Mouse (Mus musculus): ENCODE results near the gene Phkg2.
A peak's percentile ranks its signal among the peaks of the same experiment; 100 is the strongest.
"Not testable (repeated sequence)": the region's sequence is repeated elsewhere in the genome, so short reads cannot be mapped to it uniquely, and the experiment has no call there.

Phkg2 gene

GRCm38 (mm10) chr7:127602903-127603302, 29.8 kb downstream of the Phkg2 start:
- no peak for DNase-seq (ENCODE audit: low spot score in 2 of 2)

GRCm38 (mm10) chr7:127604256-127604655, 31.1 kb downstream of the Phkg2 start:
- no peak for DNase-seq (ENCODE audit: low spot score in 2 of 2)

- no peak for DNase-seq (ENCODE audit: low spot score in 2 of 2)
Observed at GRCm38 (mm10) chr7:127607150-127607549, 34.0 kb downstream of the Phkg2 start.

DNA sequence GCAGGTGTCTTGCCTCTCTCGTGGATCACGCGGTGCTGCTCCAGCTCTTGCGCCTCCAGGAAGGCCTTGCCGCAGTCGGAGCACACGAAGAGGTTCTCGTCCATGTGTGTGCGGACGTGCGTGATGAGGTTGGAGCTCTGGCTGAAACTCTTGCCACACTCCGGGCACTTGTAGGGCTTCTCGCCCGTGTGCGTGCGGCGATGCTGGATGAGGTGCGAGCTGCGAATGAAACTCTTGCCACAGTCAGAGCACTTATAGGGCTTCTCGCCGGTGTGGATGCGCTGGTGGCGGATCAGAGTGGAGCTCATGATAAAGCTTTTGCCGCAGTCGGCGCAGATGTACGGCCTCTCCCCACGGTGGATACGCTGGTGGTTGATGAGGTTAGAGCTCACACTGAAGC, 37.9 kb downstream of the Phkg2 start:
- no peak for DNase-seq (ENCODE audit: low spot score in 2 of 2)

DNA sequence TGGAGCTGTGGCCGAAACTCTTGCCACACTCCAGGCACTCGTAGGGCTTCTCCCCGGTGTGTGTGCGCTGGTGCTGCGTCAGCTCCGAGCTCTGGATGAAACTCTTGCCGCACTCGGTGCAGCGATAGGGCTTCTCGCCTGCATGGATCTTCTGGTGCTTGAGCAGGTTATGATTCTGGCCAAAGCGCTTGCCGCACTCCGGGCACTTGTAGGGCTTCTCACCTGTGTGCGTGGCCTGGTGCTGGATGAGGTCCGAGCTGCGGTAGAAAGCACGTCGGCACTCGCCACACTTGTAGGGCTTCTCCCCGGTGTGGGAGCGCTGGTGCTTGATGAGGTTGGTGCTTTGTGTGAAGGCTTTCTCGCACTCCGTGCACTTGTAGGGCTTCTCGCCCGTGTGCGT, 38.4 kb downstream of the Phkg2 start:
- no peak for DNase-seq (ENCODE audit: low spot score in 2 of 2)

- no peak for DNase-seq (ENCODE audit: low spot score in 2 of 2)
Observed at GRCm38 (mm10) chr7:127613501-127613900, 40.4 kb downstream of the Phkg2 start.

DNA sequence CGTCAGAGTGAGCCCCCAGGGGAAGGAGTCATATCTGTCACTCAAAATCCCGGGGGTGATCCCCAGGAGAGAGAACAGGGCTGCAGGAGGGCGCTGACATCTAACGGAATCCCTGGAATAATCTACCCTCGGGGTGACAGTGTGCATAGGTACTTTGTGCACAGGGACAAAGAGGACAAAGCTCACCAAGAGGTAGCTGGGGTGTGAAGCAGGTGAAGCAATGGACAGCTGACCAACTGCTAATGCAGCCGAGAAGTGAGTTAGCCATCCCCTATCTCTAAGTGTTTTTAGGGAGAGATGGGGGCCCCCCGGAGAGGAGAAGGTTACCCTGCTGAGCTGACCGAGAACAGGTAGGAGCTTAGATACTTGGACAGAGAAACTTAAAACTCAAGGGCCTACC, 41.0 kb downstream of the Phkg2 start:
- DNase-seq (ENCODE audit: low spot score in 2 of 2): no peak

DNA sequence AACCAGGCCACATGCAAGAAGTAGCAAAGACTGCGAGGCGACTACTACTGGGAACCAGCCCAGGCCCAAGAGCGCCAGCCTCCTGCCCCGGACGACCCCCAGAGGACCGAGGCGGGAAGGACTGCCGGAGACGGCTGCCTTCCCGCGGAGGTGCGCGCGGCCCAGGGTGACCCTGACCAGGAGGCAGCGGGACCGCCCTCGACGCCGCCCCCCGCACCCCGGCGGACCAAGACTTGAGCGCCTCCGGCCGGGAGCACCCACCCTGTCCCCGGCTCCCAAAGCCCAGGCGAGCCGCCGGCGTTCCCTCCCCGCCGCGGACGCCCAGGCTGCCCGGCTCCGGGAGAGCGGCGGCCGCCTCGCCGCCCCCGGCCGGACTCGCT, 41.4 kb downstream of the Phkg2 start:
- peak in 1 of 2 experiments; percentile 38 for DNase-seq (ENCODE audit: low spot score in 2 of 2)

DNA sequence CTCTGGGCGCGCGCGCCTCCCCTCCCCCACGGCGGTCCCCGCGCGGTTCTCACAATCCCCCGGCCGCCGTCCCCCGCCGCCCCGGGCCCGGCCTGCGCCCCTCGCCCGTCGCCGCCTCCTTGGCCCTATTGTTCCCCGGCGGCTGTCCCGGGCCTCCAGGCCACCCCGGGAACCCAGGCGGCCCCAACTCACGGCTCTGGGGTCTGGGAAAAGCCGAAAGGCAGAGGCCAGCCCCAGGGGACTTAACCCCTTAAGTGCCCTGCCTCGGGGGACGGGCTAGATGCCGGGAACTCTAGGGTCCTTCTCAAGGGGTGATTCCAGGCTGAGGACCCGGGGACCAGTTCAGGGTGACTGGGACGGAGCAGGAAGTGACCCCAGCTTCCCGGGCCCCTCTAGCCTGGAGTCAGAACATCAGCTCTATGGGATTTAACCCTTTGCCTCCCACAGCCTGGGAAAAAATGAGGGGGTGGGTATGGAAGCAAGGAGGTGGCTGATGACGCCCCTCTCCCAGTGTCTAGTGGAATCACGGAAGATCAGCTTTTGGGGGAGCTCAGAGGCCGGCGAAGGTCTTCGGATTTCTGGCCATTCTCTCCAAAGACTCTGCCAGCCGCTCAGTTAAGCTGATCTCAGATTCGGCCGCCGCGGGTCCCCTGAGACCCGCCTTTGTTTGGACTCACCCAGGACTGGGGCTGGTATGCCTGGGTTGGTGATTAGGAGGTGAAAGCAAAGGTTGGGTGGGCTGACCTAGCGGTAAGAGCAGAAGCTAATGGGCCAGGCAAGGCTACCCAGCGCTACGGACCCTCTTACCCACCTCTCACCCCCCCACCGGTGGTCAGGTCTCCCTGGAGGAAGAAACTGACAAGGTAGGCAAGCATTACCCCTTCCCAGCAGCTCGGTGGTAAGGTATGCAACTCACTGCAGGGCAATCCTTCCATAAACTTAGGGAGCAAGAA, 42.0 kb downstream of the Phkg2 start, which contains the start of gene Zfp629:
Gene Zfp629 (minus strand): TSS at position 907 of the 953 bp plus-strand sequence.
- peak; percentile 75 to 76 for DNase-seq (ENCODE audit: low spot score in 2 of 2)

DNA sequence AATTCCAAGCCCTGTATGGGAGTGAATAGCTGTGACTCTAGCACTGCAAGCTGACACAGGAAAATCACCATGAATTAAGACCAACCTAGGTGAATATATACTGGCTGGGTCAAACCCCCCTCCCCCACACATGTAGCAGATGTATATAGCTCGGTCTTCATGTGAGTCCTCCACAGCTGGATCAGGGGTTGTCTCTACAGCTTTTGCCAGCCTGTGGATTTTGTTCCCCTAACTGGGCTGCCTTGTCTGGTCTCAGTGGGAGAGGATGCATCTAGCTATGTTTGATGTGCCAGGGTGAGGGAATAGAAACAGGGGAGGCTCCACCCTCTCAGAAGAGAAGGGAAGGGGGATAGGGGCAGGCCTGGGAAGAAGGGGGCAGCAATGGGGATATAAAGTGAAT, 43.2 kb downstream of the Phkg2 start:
- no peak for DNase-seq (ENCODE audit: low spot score in 2 of 2)

DNA sequence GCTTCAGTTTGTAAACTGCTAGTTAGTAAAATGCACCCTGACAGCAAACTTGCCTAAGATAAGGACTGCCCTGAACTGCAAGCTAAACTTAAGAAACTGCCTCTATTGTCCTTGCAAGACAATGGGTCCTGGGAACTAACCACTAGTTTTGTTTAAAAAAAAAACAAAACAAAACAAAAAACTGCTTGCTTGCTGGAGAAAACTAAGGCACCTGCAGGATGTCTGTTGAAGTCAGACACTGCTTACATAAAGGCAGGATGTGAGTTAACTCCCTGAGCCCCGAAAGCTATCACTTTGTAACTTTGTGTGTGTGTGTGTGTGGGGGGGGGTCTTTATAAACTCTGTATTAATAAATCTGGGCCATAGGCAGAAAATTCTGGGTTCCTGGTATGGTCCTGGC, 43.7 kb downstream of the Phkg2 start:
- no peak for DNase-seq (ENCODE audit: low spot score in 2 of 2)

DNA sequence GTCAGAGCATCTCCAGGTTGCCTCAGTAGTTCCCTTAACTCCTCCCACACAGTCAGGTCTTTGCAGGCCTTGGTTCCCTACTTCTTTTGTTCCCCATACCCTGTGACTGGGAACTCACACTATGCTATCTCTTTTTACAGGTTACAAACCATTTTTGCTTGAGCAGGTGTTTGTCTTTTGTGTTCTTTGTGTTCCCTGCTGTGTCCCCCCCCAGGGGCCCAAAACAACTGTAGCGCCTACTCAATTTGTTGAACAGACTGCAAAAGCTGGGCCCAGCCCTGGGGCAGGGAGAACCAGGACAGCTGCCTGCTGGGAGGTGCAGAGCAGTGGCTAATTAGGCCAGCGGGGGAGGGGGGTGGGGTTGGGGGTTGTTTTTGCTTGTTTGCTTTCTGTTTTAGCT, 44.8 kb downstream of the Phkg2 start:
- DNase-seq (ENCODE audit: low spot score in 2 of 2): no peak

DNA sequence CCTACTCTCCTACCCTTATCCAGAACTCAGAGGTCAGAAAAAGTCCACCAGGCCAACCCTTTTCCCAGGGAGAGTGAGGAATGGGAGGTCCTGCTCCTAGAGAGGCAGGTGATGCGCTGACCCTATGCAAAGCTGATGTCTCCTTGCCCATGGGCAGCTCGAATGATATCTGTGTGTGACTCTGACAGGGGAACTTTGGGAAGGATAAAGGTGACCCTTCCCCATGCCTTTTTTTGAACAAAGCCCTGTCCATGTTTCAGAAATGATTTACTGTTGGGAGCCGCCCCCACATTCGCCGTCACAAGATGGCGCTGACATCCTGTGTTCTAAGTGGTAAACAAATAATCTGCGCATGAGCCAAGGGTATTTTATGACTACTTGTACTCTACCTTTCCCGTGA, 45.3 kb downstream of the Phkg2 start:
- not testable (repeated sequence) for DNase-seq (ENCODE audit: low spot score in 2 of 2)

DNA sequence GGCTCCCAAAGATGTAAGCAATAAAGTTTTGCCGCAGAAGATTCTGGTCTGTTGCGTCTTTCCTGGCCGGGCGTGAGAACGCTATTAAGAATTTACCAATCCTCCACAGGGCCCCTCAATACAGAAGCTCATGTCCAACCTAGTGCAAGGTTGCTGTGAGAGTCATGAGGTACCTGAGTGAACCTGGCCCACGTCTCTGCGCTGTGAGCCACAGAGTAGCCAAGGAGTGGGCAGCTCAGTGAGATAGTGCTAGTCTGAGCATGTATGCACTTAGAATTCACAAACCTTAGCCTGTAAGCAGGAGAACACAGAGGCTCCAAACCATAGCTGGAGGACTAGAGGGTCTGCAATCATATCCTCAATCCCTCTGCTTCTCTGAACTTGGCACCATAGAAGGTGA, 52.9 kb downstream of the Phkg2 start:
- no peak for DNase-seq (ENCODE audit: low spot score in 2 of 2)

GRCm38 (mm10) chr7:127626471-127626870, 53.3 kb downstream of the Phkg2 start:
- DNase-seq (ENCODE audit: low spot score in 2 of 2): no peak

DNA sequence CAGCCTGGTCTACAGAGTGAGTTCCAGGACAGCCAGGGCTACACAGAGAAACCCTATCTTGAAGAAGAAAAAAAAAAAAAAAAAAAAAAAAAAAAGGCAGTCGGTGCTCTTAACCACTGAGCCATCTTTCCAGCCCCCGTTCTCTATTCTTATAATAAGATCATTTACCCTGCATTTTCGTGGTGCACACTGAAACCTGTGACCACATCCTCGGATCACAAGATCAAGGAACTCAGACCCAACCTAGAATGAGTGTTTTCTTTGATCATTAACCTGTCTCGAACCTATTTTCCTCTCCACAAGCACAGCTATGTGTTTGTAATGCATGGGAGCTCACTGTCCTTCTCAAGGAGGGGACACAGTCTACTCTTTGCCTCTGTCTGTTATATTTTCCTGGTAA, 55.5 kb downstream of the Phkg2 start:
- no peak for DNase-seq (ENCODE audit: low spot score in 2 of 2)

DNA sequence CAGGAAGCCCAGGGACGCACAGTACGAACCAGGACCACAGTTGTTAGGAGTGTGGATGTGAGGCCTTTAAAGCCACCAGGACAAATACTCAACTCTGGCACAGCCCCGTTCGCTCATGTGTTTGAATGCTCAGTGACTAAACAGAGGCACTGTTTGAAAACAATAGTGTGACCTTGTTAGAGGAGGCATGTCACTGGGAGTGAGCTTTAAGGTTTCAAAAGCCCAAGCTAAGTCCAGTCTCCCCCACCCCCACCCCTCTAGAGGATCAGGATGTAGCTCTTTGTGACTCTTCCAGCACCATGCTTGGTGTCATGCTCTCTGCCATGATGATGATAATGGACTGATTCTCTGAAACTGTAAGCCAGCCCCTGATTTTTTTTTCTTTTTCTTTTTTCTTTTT, 58.3 kb downstream of the Phkg2 start:
- no peak for DNase-seq (ENCODE audit: low spot score in 2 of 2)

Measured in right cerebral cortex, adult 2 months (tissue).